Mouse (Mus musculus) midbrain, embryonic 15.5 days (tissue): ENCODE data around the gene Ephb1. TPM values are rescaled to one million over a fixed set of nuclear protein-coding genes. Genes with fewer than 3 reads are reported as not detected.
A peak's percentile ranks its signal among the peaks of the same experiment; 100 is the strongest.

Source experiments
- ATAC-seq: fragments of 200-750 bp; cut with Nextera tagmentation; replicated peaks from 2 replicates; pipeline ENCODE4 v1.8.0; 2017; ENCODE audit warnings: moderate TSS enrichment
- H3K27ac ChIP-seq: fragments of 300-500 bp; sonication (generic); 2 replicates; pipeline ENCODE4 v1.5.1; 2015; ENCODE audit warnings: mild to moderate bottlenecking, inconsistent platforms
- H3K27me3 ChIP-seq: fragments of 300-500 bp; sonication (generic); replicated peaks from 2 replicates; pipeline ENCODE4 v1.6.1; 2015; ENCODE audit warnings: inconsistent platforms
- H3K36me3 ChIP-seq: fragments of 300-500 bp; sonication (generic); replicated peaks from 2 replicates; pipeline ENCODE4 v1.6.1; 2015; ENCODE audit warnings: inconsistent platforms
- H3K4me1 ChIP-seq: fragments of 300-500 bp; sonication (generic); 2 replicates; pipeline ENCODE4 v1.6.1; 2015; ENCODE audit warnings: inconsistent platforms
- H3K4me2 ChIP-seq: fragments of 300-500 bp; sonication (generic); 2 replicates; pipeline ENCODE4 v1.6.1; 2015; ENCODE audit warnings: inconsistent platforms, mild to moderate bottlenecking, moderate library complexity
- H3K4me3 ChIP-seq: fragments of 300-500 bp; sonication (generic); 2 replicates; pipeline ENCODE4 v1.5.1; 2015; ENCODE audit warnings: mild to moderate bottlenecking, inconsistent platforms
- H3K9ac ChIP-seq: fragments of 300-500 bp; sonication (generic); 2 replicates; pipeline ENCODE4 v1.6.1; 2015; ENCODE audit warnings: mild to moderate bottlenecking, inconsistent platforms
- H3K9me3 ChIP-seq: fragments of 300-500 bp; sonication (generic); 2 replicates; pipeline ENCODE4 v1.6.1; 2016; ENCODE audit warnings: inconsistent platforms
- WGBS: fragments of 180-500 bp; shearing (Covaris S2); methylation state at CpG from one replicate; pipeline ENCODE4 v1.1.7; 2015; ENCODE audit warnings: mixed read lengths; 5-methylcytosine and 5-hydroxymethylcytosine counted together
- polyA plus RNA-seq: library from polyadenylated mRNA; unstranded; fragments of >200 nt; fragmentation: Nextera tagmentation; extraction: Ambion mirVana; gene quantifications from 2 replicates; pipeline ENCODE4 v1.2.1, GENCODE M21; 2015

The Ephb1 gene
- polyA plus RNA-seq, 1 experiment from 2014 or later, result 90.2 TPM

DNA sequence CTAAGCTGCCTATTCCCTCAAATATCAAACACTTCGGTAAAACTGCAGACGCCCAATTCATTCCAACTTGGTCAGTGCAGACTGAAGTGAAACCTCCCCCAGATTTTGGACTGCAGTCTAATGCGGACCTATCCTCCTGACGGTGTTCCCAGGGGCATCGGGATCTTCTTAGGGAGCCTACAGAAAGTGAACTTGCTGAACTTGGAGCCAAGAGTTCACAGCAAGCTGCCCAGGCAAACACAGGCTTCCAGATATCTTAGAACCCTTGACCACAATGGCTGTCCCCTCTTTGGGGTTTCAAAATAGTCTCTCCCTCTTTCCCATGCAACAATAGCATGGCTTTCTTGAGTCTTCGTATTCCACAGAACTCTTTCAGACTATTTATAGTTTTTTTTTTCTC, 3.8 kb downstream of the Ephb1 start:
- H3K27me3 ChIP-seq, result 0 out of 2 replicates have a peak, but pooled peaks cover 6% of the 10 kb centered on the region
- H3K36me3 ChIP-seq, result no peaks in the 10 kb centered on the region
- H3K4me3 ChIP-seq, result peak overlapping the region; percentile 94
- H3K4me2 ChIP-seq, result peak overlapping the region; percentile 90
- WGBS, result 84% methylated on average over 6 of the region's 6 CpGs
- H3K9ac ChIP-seq, result no peak overlapping the region
- no peaks in the 10 kb centered on the region for H3K9me3 ChIP-seq
- ATAC-seq, result no peak
- peaks cover 59% of the 10 kb centered on the region for H3K4me1 ChIP-seq
- H3K27ac ChIP-seq, result no peak overlapping the region

DNA sequence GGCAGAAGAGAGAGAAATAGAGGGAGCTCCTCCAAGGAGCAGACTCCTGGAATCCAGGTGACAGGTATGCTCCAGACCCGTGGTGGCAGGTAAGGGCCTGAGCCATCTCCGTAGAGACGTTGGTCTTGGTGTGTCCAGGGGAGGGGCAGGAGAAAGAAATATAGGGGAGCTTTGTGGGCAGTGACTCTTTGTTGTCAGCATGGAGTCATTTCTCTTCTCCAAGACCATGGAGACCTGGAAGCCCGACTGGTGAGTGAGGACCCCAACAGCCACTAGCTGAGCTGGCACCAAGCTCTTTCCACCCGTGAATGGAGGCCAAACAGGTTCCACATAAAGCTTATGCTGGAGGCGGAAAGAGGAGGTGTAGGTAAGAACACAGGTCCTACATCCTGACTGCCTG, 4.4 kb downstream of the Ephb1 start:
- ATAC-seq, result no peak
- WGBS, result 92% methylated on average over 6 of the region's 6 CpGs
- H3K9me3 ChIP-seq, result no peaks in the 10 kb centered on the region
- no peak overlapping the region for H3K27ac ChIP-seq
- no peak overlapping the region for H3K9ac ChIP-seq
- no peak overlapping the region for H3K4me3 ChIP-seq
- H3K36me3 ChIP-seq, result no peaks in the 10 kb centered on the region
- H3K4me2 ChIP-seq, result peak overlapping the region; percentile 90
- 0 out of 2 replicates have a peak, but pooled peaks cover 2% of the 10 kb centered on the region for H3K27me3 ChIP-seq
- peaks cover 66% of the 10 kb centered on the region for H3K4me1 ChIP-seq

DNA sequence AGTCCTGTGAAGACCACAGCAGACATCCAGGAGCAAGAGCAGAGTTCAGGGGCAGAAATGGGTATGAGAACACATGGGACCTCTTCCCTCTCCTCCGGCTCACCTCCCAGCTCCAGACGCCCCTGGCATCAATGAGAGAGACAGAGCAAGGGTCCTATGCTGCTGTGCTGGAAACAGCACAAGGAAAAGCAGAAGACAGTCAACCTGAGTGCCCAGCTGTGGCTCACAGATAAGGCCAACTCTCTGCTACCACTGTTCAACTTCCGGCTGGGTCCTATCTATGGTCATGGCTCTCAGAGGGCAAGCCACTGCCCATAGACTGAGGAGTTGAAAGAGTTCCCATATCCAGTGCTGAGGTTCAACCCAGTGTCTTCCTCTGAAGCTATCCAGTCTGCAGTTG, 7.7 kb downstream of the Ephb1 start:
- Histone ChIP-seq H3K4me1 (peaks cover 75% of the 10 kb centered on the region), H3K9me3 (no peaks in the 10 kb centered on the region), H3K9ac (no peak overlapping the region), H3K36me3 (no peaks in the 10 kb centered on the region), H3K27me3 (no peaks in the 10 kb centered on the region), H3K27ac (no peak overlapping the region), H3K4me3 (no peak overlapping the region), H3K4me2 (no peak overlapping the region)
- no peak for ATAC-seq
- WGBS, result 97% methylated on average over 3 of the region's 3 CpGs

DNA sequence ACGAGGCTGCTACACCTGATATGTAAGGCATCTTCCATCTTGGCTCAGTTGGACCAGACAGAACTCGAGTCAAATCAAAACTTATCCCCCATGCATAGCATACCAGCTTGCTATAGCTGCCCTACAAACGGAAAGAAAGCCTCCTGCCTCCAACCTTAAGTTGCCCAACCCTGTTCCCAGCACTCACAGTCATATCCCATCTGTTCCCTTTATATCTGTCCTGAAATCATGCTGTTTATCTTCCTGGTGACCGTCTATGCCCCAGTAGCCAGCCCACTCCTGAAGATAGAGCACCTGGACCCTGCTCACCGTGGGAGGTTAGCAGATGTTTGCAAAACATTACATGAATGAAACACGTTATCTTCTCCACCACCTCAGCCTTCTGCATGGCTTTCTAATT, 9.0 kb downstream of the Ephb1 start:
- H3K9me3 ChIP-seq, result no peaks in the 10 kb centered on the region
- peaks cover 77% of the 10 kb centered on the region for H3K4me1 ChIP-seq
- no peak overlapping the region for H3K27ac ChIP-seq
- no peak overlapping the region for H3K4me3 ChIP-seq
- H3K27me3 ChIP-seq, result no peaks in the 10 kb centered on the region
- no peak for ATAC-seq
- 74% methylated on average over 6 of the region's 6 CpGs for WGBS
- no peak overlapping the region; the same call in 1 of the 2 replicates for H3K4me2 ChIP-seq
- H3K36me3 ChIP-seq, result no peaks in the 10 kb centered on the region
- no peak overlapping the region for H3K9ac ChIP-seq

DNA sequence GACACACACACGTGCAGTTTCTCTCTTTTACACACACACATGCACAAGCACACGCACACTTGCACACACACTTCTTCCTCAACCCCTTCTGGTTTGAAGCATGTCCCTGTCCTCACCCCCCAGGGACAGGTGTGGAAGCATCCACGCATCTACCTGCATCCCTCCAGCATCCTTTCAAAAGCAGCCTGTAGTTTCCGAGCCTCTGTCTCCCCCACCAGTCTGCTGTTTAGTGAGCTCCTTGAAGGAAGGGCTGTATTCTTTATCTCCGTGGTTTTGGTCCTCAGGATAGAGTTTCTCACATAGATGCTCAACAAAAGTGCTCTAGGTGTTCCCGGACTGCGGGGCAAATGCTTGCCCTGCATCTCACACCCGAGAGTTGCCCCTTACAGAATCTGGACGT, 9.4 kb downstream of the Ephb1 start:
- ATAC-seq, result no peak
- Histone ChIP-seq H3K27ac (no peak overlapping the region), H3K4me1 (peaks cover 75% of the 10 kb centered on the region)

DNA sequence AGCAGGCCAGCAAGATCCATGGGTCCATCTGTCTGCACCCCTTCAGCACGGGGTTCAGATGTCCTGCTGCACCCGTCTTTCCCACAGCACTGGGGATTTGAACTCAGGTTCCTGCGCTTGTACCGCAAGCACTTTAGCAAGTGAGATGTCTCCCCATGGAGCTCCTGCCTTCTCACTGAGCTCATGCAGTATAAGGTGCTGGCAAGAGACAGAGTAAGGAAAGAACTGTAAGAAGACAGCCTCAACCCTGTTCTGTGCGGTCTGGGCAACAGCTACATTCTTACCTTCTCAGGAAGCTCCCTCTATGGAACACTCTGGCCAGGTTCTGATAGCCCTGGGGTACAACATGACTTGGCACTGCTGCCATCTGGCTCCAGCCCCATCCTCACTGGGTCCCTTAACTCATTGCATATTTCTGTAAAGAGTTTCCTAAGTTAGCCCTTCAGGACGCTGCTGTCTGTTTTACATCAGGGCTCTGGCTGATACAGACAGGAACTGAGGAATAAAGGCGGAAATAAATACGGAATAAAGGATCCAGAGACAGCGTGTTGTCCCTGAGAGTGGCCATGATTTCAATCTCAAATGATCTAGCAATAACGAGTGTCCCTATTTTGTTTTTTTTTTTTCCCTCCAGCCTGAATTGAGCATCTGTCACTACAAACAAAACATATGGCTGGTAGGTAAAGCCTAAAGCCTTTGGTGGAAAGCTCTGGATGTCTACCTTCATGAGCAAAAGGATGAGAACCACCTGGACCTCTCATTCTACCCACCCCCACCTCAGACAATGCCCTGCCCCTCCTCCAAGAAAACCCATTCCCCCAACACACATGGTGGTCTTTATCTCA, 10.2 kb downstream of the Ephb1 start:
- H3K4me2 ChIP-seq, result no peak overlapping the region
- no peaks in the 10 kb centered on the region for H3K27me3 ChIP-seq
- no peak overlapping the region for H3K9ac ChIP-seq
- no peaks in the 10 kb centered on the region for H3K36me3 ChIP-seq
- ATAC-seq, result no peak
- H3K27ac ChIP-seq, result no peak overlapping the region
- 79% methylated on average over 10 of the region's 10 CpGs for WGBS
- peaks cover 67% of the 10 kb centered on the region for H3K4me1 ChIP-seq
- no peaks in the 10 kb centered on the region for H3K9me3 ChIP-seq
- H3K4me3 ChIP-seq, result no peak overlapping the region

More for the DNA sequence above, 9.4 kb downstream of the Ephb1 start:
- 77% methylated on average over 9 of the region's 9 CpGs for WGBS
- H3K4me2 ChIP-seq, result no peak overlapping the region; the same call in 1 of the 2 replicates
- H3K9ac ChIP-seq, result no peak overlapping the region
- H3K27me3 ChIP-seq, result no peaks in the 10 kb centered on the region
- no peaks in the 10 kb centered on the region for H3K36me3 ChIP-seq
- H3K9me3 ChIP-seq, result no peaks in the 10 kb centered on the region
- H3K4me3 ChIP-seq, result no peak overlapping the region

DNA sequence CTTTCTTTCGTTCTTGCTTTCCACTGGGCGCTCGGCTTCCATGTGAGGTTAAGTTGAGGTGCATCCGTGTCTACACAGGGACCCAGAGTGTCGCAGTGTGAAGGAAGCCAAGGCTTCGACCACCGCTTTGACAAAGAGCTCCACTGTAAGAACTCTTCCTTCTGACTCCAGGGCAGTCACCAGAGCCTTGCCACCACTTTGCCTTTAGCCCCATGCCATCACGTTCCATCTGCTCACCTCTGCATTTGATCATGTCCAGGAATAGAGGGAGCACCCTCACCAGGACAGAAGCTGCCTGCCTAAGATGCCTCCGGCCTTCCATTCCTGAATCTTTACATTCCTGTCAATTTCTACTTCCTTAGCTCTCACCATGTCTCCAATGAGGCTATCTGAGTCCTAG, 11.4 kb downstream of the Ephb1 start:
- Histone ChIP-seq H3K4me2 (no peak overlapping the region), H3K27ac (no peak overlapping the region), H3K9ac (no peak overlapping the region), H3K4me3 (no peak overlapping the region), H3K4me1 (peaks cover 56% of the 10 kb centered on the region), H3K27me3 (no peaks in the 10 kb centered on the region), H3K36me3 (no peaks in the 10 kb centered on the region), H3K9me3 (no peaks in the 10 kb centered on the region)
- ATAC-seq, result no peak
- 94% methylated on average over 9 of the region's 9 CpGs for WGBS

DNA sequence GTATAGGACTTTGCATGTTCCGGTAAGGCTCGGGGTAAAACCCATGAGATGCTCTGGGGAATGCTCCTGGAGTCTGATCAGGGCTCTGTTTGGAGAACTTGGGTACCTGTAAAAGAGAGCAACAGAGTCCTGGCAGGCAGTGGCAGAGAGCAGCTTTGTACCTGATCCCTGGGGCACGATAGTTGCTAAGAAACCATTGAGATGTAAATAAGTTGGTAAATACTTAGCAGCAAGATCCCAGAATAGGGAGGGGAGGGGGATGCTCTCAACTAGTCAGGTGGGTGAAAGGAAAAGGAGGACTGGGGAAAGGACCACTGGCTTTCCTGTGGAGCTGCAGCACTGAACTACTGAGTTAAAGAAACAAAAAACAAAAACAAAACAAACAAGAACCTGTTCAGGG, 12.5 kb downstream of the Ephb1 start:
- no peaks in the 10 kb centered on the region for H3K9me3 ChIP-seq
- H3K36me3 ChIP-seq, result no peaks in the 10 kb centered on the region
- no peak for ATAC-seq
- H3K9ac ChIP-seq, result no peak overlapping the region
- H3K27me3 ChIP-seq, result no peaks in the 10 kb centered on the region
- no peak overlapping the region for H3K27ac ChIP-seq
- H3K4me1 ChIP-seq, result peaks cover 46% of the 10 kb centered on the region
- no peak overlapping the region for H3K4me2 ChIP-seq
- WGBS, result 41% methylated on average over 3 of the region's 3 CpGs
- H3K4me3 ChIP-seq, result no peak overlapping the region

DNA sequence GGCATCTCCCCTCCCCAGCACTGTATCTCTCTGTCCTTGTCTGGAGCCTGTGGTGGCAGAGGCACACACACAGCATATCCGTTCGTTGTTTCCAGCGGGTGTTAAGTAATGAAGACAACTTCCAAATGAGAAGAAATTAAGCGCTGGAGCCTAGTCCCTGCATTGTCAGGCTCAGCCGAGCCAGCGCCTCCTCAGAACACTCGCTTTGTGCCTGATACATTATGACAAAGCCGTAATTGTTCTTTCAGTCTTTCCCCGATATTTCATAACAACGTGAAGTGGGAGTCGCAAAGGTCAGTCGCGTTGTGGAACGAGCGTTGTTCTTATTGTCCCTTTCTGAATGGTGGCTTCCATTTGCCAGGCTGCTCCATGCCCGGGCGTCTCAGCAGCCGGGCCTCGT, 13.7 kb downstream of the Ephb1 start:
- Histone ChIP-seq H3K9ac (no peak overlapping the region), H3K36me3 (no peaks in the 10 kb centered on the region), H3K9me3 (no peaks in the 10 kb centered on the region), H3K4me3 (no peak overlapping the region), H3K27me3 (no peaks in the 10 kb centered on the region), H3K27ac (no peak overlapping the region), H3K4me2 (no peak overlapping the region), H3K4me1 (peaks cover 34% of the 10 kb centered on the region)
- WGBS, result 63% methylated on average over 19 of the region's 19 CpGs
- ATAC-seq, result no peak

DNA sequence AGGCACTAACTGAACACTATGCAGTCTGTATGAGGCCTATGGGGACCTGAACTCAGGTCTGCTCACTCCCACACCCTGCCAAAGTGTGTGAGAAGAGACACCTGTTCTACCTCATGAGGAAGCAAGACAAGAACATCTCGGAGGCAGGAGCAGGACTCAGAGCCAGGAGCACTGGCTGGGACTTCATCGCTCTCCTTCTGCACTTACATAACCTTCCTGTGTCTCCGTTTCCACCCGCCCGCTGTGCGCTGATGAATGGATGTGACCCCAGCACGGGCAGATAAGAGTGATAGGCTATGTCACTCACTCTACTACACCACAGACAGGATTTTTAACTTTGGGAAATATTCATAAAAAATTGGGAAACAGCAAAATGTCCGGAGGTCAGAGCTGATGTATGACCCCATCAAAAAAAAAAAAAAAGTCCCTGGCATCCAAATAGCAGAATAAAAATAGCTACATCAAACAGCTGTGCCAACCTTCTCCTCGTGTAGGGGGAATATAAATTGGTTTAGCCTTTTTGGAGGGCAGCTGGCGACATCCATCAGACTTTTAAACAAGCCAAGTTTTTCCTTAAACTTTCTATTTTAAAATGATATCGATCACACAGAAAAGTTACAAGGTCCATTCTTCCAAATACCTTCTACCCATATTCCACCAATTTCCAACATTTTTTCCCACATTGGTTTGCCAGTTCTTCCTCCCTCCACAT, 18.8 kb downstream of the Ephb1 start:
- Histone ChIP-seq H3K9me3 (no peaks in the 10 kb centered on the region), H3K4me3 (no peak overlapping the region), H3K9ac (no peak overlapping the region), H3K27ac (no peak overlapping the region), H3K4me2 (no peak overlapping the region), H3K27me3 (no peaks in the 10 kb centered on the region), H3K4me1 (peaks cover 3% of the 10 kb centered on the region), H3K36me3 (no peaks in the 10 kb centered on the region)
- ATAC-seq, result no peak
- 87% methylated on average over 11 of the region's 11 CpGs for WGBS

DNA sequence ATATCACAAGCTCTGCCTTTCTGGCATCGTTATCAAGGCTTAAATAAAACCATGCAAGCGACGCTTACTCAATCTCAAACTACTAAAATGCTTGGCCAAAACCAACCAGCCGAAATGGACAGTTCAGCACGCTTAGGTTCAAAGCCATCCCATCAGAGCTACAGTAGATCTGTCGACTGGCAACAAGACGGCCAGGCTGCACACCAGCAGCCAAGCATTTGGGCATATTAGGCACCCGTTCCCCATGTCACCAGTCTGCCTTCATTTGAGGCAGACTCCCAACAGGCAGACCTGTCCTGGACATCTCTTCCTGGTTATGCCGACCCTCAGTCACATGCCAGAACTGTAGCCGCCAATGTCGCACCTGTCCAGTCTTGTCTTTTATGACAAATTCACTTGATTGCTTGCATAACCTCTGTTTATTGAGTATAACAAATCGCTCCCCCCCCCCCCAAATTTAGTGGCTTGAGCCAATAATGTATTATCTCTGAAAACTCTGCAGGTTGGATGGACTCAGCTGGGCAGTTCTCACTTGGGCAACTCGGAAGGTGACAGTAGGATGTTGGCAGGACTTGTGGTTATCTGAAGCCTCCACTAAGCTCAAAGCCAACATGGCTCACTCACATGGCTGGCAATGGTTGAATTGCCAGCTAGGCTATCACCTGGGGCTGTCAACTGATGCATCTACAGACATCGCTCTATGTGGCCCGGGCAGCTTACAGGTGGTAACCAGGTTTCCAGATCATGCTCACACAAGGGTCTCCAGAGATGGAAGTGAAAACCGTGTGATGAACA, 24.0 kb downstream of the Ephb1 start:
- H3K27ac ChIP-seq, result no peak overlapping the region
- H3K36me3 ChIP-seq, result no peaks in the 10 kb centered on the region
- no peaks in the 10 kb centered on the region for H3K27me3 ChIP-seq
- no peaks in the 10 kb centered on the region for H3K9me3 ChIP-seq
- no peak overlapping the region for H3K4me3 ChIP-seq
- no peak for ATAC-seq
- no peak overlapping the region for H3K4me2 ChIP-seq
- no peaks in the 10 kb centered on the region; the same call in 1 of the 2 replicates for H3K4me1 ChIP-seq
- no peak overlapping the region for H3K9ac ChIP-seq
- 91% methylated on average over 16 of the region's 16 CpGs for WGBS

DNA sequence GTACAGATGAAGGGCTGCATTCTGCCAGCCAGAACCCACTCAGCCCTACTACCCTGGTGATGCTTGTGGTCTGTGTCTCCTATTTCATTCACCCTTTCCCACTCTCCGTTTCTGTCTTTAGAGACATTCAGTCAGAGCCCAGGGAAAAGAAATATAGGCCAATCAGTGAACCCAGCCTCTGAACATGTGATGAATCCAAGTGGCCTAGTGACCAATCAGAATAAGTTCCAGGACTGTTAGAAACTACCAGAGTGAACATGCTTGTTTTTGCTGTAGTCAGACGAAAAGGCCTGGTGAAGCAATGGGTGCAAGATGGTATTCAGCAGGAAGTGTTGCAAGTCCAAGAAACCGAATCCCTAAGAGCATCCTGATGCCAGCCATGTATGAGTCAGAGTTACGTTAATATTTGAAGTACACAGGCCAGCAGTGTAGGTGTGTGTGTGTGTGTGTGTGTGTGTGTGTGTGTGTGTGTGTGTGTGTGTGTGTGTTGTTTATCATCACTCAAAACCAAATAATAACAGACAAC, 26.8 kb downstream of the Ephb1 start:
- ATAC-seq, result no peak
- Histone ChIP-seq H3K4me3 (no peak overlapping the region), H3K9me3 (no peaks in the 10 kb centered on the region), H3K4me2 (no peak overlapping the region), H3K27me3 (no peaks in the 10 kb centered on the region), H3K27ac (no peak overlapping the region), H3K36me3 (no peaks in the 10 kb centered on the region), H3K4me1 (no peaks in the 10 kb centered on the region), H3K9ac (no peak overlapping the region)
- WGBS, result 89% methylated on average over 4 of the region's 4 CpGs
